Mouse (Mus musculus): ENCODE measurements at regions not wholly inside any gene's neighbourhood (a gene's known extent, or its start where the extent isn't known, plus 50 kb on each side); places are given as distances from the start of the nearest gene placed in this dataset.

DNA sequence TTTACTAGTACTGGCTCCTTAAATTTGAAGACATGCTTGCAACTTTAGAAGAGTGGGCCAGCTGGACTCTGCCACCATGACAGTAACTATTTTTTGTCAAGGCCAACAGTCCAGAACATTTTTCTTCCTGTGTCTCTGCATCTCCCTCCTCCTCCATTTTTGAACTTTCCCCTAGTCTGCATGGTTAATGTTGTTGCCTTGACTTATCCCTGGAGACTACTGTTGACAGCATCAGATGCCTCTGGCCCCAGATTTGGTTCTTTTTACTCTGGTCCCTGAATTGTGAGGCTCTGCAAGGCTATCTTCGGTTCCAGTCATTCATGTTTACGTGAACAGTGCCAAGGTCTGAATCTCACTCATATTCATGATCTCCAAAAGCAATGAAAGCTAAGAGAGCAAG lies 724.4 kb upstream of the 2610301B20Rik start:
- no peak for DNase-seq

DNA sequence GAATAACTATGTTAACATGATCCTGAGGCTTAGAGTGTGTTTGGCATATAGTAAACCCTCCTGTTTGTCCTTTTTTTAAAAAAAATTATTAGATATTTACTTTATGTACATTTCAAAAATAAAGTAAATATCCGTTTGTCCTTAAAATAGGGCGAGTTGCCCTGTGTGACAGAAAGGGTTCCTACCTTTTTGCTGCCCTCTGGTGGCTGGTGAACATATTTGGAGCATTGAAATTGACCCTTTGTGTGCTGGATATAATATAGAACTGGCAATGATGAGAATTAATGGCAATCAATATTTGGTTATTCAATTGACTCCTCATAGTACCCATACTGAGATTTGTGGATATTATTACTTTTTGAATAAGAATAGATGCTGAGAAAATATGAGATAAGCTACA lies 723.8 kb upstream of the 2610301B20Rik start:
- peak; percentile 7 for DNase-seq

DNA sequence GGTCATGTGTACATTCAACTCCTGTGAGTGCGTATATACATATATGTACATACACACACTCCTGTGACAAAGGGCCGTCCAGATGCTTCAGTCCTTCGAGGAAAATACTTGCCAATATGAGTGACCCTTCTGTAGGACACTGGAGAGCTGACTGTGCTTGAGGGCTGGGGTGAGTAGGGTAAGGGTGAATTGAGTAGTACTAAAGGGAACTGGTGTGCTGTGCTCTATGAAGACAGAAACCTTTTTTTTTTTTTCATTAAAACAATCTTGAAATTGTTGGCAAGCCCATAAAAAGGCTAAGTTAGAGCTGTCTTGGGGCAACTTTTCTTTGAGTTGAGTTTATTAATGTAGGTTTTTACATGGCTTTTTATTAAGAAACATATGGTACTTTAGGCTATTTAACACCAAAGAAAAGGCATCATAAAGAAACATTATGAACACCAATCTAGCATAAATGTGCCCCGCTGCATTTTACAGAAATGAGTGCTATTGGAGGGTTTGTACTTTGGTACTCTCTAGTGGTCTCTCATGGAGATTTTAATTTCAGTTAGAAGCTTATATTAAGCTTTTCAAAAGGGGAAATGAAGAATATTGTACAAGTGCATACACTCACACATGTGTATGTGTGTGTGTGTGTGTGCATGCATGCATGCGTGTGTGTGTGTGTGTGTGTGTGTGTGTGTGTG lies 718.5 kb upstream of the 2610301B20Rik start:
- no peak for DNase-seq

DNA sequence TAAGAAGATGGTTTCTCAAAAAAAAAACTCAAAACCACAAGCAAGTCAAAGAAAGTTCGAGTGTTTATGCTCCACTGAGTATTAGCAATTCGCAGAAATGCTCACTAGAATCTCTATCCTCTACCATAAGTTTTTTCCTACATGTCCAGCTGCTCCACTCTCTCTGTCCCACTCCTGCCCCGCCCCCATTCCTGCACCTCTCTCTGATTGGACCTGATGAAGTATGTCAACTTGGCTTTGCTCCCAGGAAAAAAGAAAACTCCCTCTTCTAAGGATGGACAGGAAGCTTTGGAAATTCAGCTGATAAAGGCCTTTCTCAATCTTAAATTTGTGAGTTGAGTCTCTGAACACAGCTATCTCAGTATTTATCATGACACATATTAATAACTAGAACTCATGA lies 684.4 kb upstream of the 2610301B20Rik start:
- DNase-seq: no peak

DNA sequence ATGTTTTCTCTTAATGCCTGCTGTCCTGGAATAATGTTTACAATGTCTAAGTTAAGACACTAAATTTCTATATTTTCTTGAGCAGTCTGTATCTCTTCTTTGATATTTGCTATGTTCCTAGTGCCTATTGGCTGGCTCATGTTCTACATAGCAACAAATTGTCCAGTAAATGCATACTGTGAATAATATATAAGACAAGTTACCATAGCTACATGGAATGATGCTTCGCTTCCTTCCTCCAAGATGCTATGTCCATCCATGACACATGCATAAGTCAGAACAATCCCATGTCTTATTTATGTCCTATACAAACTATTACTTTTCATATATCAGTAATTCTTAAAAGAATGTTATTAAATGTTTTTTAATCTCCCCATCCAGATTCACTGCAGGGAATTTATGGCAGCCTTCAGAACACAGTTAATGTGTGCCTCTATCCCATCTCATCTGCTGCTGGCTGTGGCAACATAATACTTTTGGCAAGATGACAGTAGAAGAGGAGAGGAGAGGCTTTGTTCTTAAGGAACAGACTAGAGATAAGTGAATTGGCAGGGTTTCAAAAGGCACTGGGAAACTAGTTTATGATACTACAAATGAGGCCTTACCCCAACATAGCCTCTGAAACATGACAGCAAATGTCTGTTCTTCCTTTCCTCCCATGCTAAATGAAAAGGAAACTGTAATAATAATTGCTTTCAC lies 676.9 kb upstream of the 2610301B20Rik start:
- no peak for DNase-seq

DNA sequence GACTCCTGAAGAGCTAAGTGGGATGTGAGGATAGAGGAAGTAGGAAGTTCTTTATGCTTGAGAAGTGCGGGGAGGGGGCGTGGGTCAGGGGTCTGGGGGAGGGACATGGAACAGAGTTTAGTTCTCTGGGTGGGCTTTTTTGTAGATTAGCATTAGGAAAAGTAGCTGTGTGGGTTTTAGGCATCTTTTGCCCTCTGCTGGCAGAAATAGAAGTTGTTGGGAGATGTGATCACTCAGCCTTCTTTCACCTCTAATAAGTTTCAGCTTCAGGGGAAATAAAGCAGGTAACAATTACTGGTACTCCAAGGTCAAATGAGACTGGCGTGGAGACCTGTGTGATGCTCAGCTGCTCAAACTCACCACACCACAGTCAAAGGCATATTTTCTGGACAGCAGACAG lies 672.5 kb upstream of the 2610301B20Rik start:
- DNase-seq: no peak

DNA sequence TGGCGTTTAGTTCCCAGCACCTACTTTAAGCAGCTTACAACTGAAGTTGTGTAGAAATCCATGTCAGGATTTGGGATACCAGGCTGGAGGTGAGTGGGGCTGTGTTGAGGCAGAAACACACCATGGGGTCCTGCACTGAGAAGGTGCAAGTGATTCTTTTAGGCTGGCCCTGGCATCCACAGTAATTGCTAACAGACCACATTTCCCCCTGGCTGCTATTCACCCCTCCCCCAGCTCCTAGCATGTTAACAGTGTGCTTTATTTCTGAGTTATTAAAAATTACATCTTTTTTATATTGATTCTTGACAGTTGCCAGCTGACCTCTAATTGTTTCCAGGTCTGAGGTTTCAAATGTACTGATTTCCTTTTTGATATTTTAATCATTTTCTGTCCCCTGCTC lies 670.1 kb upstream of the 2610301B20Rik start:
- no peak for DNase-seq

DNA sequence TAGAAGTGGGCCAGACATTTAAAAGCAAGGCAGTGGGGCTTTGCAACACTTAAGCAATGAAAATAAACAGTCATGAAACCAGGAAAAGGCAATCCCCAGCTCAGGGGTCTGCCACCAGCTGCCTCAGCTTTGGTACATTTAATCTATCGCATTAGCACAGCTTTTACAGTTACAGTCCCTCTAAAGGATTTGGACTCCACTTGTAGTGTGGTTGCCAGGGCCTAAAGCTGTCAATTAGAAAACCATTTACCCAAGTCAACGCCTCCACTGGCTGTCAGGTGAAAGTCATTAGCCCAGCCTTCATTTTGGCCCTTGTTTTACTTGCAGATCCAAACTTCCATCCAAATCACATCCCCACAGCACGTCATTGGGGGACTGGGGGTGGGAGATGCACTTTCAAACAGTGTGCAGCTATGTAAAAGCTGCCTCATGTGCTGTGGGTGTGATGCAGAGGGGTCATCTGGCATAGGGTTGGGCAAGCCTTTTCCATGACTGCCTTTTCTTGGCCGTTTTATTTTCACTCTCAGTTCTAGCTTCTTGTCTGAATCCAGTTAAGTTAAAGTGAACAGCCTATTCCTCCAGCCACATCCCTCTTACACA lies 664.9 kb upstream of the 2610301B20Rik start:
- DNase-seq: no peak

DNA sequence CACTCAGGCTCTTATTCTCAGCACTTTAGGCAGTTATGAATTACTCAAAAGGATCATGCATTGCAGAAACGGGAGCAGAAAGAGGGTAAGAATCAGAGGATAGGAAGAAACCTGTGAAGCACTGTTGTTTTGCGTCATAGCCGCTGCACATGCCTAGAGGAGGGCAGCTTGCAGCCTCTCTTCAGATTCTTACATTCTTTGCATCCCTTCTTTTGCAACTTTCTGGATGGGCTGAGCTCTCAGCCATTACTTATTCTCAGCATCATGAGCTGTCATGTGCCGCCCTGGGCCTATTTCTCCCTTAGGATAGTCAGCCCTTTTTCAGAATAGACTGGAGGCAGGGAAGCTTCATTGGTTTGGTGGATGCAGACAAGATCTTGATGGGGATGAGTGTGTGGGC lies 663.0 kb upstream of the 2610301B20Rik start:
- DNase-seq: no peak

DNA sequence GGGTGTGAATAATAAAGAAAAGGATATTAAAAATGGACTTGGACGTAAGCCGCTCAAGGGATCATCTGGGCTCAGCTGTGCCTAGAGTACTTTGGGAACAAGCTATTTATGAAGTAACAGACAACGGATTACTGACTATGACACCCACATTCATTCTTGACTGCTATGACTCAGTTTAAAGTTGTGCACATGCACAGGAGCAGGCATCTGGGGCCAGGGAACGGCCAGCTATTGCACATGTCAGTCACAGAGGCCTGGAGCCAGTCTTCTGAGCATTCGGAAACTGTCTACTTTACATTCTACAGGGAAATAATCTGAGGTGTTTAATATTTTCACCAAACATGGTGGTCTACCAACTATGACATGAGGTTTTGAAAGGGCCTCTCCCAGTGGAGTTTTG lies 639.0 kb upstream of the 2610301B20Rik start:
- DNase-seq: no peak

DNA sequence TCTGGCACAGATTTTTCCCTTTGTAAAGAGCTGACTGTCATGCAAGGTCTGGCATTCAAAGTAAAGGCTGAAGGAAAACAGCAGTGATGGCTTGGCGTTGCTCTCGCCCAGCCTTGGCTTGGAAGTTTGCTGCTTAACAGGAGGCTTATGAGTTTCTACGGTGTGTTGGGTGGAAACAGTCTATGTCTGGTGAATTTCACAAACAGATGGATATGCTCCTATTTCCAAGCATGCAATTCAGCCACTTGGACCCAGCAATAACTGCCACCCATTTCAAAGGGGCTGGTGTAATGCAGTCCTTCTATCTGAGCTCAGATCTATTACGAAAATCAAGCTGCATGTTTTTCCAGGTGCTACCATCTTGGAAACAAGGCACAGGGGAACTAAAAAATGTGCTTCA lies 632.2 kb upstream of the 2610301B20Rik start:
- no peak for DNase-seq

DNA sequence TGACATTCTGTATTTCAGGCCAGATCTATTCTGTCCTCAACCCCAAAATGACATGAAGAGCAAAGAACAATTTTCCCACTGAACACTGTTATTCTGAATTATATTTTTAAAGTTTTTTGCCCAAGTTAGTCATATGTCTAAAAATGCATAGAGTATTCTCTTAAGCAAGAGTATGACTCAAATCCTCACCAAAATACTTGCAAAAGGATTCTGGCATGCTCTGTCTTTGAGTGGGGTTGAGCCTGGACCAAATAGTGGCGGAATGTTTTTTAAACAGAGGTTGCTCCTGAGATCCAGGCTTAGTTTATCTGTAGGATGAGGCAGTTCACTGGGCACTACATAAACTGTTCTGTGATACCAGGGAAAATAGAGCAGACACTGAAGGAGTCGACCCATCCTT lies 631.4 kb upstream of the 2610301B20Rik start:
- DNase-seq: peak; percentile 8

DNA sequence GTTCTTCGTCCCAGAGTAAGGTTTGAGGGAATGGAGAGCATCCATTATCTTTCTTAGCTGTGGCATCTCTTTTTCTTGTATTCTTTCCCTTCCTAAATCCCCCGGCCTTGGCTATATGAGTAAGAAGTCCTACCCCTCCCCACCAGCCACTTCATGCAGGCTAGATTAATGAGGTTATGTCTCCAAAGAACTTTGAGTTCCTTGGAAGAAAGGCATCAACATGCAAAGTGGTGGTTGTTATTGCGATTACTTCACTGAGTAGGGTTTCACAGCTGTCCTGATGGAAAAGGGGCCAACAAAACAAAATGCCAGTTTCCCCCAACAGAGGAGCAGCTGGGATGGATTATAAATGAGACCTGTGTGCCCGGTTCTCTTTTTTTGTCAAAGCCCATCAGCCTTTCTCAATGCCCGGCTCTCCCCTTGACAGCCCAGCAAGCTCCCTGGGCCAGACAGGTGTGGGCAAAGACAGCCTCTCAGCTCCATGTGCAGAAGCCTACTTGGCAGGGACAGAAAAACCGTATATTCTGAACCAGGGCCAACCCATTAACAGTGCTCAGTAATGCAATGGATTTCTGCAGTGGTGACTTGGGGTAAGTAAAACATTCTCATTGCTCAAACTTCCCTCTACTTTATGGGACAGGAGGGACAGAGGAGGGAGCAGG lies 620.1 kb upstream of the 2610301B20Rik start:
- DNase-seq: no peak

DNA sequence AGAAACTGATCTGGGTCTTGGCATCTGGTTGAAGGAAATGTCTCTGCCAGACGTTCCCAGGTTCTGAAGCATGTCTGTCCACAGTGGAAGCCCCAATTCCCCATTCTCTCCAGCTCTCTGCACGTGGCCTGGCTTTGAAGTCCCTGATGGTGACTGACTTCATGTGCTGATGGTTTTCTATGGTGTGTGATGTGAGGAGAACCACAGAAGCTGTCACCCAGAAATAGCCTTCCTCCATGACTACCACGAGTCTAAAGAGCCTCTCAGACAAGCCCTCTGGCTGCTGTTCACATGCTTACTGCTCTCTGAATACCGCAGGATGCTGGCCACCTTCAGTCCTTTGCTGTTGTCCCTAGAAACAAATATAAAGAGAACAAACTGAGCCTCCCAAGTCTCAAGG lies 616.8 kb upstream of the 2610301B20Rik start:
- DNase-seq: no peak

DNA sequence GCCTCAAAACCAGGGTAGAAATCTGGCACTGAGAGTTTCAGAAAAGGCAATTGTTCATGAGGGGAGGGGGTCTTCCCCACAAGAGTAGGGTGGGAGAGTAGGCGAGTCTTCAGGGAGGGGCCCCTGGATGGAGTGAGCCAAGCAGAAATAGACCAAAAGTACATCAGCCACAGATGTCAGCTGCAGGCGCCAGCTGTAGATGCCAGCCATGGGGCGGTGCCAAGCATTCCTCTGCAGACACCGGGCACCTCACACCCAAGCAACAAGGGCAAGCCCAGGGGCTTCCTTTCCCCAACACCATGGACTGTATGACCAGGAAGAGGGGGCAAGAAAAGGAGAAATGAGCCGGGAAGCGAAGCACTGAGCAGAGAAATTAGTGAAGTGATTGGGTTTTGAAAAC lies 613.9 kb upstream of the 2610301B20Rik start:
- DNase-seq: no peak

DNA sequence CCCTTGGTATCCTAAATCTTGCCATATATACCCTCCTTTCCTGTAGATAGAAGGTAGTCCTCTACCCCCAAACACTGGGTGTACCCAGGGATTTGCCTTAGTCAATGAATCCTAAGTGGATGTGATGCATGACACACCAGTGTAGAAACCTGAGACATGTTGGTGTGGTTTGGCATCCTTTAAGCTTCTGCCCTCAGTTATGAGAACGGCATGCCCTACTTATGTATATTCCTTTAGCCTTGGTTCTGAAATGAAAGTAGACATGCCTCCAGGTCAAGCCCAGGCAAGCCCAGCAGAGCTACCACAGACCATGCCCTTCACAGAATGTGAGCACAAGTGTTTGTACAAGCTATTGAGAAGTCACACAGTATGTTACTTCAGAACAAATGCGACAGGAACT lies 608.4 kb upstream of the 2610301B20Rik start:
- DNase-seq: no peak

DNA sequence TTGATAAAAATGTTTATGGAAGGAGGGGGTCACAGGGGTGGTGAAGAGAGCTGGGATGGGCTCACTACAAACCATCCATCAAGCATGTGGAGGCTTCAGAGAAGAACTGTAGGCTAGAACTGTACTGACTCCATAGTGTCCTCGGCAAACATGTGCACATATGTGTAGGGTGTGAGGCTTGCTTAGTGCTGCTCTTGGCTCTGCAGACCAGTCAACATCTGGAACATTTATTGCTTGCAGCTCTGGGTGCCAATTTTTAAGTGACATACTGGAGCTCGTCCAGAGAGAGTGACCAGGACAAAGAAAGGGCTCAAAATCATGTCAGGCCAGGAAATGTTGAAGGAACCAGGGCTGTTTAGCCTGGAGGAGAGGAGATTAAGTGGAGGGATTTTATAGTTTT lies 588.7 kb upstream of the 2610301B20Rik start:
- no peak for DNase-seq

DNA sequence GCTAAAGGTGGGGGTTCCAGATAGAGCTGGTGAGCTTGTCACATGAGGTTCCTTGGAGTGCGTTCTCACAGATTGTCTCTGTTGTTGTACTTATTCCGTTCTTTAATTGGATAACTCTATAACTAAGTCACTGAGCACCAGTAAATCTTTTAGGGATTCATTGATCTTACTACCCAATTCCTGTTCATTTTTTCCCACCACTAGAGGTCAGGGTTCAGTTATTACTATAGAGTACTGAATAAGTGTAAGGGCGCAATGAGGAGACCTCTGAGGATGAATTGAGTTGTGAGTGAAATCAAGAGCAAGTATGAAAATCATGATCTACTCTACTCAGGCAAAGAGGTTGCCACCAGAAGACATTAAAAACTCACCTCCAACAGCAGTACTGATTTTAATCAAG lies 584.0 kb upstream of the 2610301B20Rik start:
- DNase-seq: no peak

DNA sequence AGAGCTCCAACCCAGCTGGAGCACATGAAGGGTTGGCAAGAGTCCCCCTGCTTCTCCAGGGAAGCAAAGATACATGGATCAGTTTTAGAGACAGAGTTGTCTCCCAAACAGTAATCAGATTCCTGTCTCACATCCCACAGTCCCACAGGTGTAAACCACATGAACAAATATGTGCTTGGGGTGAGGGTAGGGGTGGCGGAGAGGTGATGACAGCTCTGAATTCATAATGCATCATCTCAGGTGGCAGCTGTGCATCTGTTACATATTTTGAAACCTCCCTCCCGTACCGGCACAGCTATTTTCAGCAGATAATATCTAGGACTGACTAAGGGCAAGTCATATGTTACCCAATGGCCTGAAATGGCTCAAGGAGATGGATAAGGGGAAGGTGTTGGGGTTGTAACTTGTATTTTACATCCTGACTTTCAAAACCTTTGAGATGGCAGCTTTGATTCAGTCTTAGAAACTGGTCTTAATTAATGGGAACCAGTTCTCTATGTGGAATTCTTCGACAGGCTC lies 579.2 kb upstream of the 2610301B20Rik start:
- no peak for DNase-seq

DNA sequence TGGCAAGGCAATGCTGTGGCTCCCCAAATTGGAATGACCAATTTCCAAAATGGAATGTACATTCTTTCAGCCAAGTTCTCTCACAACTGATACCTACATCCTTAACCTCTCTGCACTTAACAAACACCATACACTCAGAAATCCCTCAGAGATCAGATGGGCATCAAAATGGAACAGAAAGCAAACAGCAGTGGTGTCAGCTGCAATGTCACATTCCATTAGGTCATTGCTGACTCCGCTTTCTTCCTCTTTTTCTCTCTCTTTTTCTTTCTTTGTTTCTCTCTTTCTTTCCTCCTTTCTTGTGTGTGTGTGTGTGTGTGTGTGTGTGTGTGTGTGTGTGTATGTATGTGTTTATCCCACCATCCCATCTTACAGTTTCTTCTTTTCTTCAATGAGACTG lies 578.1 kb upstream of the 2610301B20Rik start:
- no peak for DNase-seq

DNA sequence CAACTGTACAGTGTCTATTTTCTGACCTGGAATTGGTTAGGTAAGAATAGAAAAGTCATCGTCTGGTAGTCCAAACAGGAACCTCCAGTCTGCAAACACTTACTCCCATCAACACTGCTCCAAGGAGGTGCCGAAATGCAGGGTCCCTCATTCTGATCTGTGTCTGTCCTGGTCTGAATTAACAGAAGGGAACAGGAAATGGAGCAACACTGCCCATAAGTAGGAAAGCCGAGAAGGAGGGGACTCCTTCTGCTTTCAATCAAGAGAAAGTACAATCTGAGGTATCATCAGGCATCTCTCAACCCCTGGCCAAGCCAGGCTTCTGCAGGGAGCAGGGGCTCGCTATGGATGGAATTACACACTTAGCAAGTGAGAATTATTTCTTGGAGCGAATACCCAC lies 562.4 kb upstream of the 2610301B20Rik start:
- no peak for DNase-seq

DNA sequence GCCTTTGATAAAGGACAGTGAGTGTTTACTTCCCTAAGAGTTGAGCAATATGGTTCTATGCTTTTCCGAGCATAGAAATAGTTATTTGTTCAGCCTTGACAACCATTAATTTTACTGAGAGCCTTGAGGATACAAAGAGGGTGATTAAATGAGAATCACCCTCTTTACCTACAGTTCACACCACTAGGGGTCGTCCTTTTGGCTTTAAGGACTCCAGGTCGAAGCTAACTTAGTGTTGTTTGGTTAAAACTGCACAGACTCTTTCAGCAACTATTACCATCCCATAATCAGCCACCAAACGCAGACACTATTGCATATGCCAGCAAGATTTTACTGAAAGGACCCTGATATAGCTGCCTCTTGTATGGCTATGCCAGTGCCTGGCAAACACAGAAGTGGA lies 559.2 kb upstream of the 2610301B20Rik start:
- no peak for DNase-seq

DNA sequence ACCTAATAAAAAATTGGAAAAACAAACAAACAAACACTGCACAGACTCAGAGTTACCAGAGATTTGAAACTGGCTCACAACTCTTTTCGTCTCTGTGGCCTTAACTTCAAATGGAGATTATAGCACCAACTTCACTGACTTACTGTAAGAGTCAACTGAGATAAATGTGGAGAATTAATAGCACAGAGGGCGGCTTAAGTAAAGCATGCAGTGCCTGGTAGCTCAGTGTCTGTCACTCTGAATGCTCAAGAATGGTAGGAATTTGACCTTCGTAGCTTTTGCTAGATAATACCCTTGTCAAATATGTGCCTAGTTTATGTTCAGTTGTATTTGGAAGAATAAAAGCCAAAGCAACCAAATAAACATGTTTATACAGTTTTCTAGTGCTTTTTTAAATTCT lies 558.4 kb upstream of the 2610301B20Rik start:
- DNase-seq: no peak

DNA sequence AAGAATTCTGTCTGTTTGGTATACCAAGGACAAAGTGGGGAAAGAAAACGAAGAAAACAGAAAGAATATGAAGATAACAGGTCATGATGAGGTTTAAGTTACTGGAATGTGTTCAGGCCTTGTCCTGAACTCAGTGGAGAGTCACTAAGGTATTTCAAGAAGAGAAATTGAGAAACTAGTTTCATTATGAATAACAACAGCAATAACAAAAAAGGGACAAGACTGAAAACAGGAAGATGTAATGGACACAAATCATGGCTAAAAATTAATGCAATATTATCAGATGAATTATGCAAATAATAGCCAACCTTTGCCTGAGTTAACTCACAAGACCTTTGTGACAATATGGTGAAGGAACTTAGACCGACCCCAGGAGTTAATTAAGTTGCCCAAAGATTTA lies 530.2 kb upstream of the 2610301B20Rik start:
- DNase-seq: no peak
